Mouse (Mus musculus): ENCODE data around the gene Nck2.

DNA sequence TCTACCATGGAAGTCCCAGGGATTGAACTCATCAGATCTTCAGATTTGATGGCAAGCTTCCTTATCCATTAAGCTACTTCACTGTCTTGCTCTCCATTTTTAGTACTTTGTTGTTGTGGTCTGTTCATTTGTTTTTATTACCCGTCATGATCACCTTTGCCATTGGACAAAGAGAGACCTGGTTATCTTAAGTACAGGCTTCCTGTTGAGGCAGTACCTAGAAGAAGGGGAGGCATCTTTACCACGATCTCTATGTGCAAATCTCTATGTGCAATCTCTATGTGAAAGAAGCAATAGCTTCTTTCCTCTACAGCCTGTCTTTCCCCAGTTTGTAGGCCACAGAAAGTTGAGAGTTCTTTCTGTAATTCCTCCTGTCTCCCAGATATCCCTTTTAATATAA, 91.9 kb downstream of the Nck2 start:
- no peak for TF ChIP-seq GATA1 (IDR thresholded peaks at IDR 0.05; ENCODE audit: low read length)
- TF ChIP-seq TAL1 (IDR thresholded peaks at IDR 0.05; ENCODE audit: low read length), result no peak
